Mouse (Mus musculus): ENCODE measurements around the gene Copb1. TPM values are rescaled to one million over a fixed set of nuclear protein-coding genes. Genes with fewer than 3 reads are reported as not detected.

Copb1 gene
- total and polyA plus RNA-seq, 2 experiments from 2014 or later, result 52.9 to 54.1 TPM

DNA sequence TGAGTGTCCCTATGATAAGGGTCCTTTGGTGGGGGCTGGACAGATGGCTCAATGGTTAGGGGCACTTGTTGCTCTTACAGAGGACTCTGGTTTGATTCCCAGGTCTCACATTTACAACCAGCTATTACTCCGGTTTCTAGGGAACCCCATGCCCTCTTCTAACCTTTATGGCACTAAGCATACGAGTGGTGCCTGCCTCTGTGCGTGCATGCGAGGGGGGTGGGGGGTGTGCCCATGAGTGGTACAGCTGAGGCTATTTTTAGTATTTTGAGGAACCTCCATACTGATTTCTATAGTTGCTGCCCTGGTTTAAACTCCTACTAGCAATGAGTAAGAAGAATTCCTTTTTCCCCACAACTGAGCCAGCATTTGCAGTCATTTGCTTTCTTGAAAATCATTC lies 60.3 kb downstream of the Copb1 start:
- Histone ChIP-seq H3K4me3 (ENCODE audit: low read depth, low read length) (no peak overlapping the region), H3K27ac (ENCODE audit: low read depth) (no peak overlapping the region), H3K4me1 (ENCODE audit: control insufficient read depth, insufficient read depth) (peaks cover 11% of the 10 kb centered on the region; the same call in 1 of the 2 replicates), H3K9me3 (replicated peaks; ENCODE audit: control insufficient read depth, low read length) (no peaks in the 10 kb centered on the region), H3K4me2 (ENCODE audit: low read depth, low read length) (no peak overlapping the region), H3K9ac (replicated peaks; ENCODE audit: low read depth, low read length) (no peak overlapping the region), H3K36me3 (replicated peaks; ENCODE audit: control insufficient read depth, insufficient read depth, low read length) (no peaks in the 10 kb centered on the region), H3K27me3 (ENCODE audit: control insufficient read depth, insufficient read depth, low read length) (no peaks in the 10 kb centered on the region)
- WGBS, result 63% methylated on average over 4 of the region's 4 CpGs
- DNase-seq (ENCODE audit: low spot score) (no peak), ATAC-seq (ENCODE audit: insufficient read depth, low read depth) (no peak)
- TF ChIP-seq EP300 (IDR thresholded peaks at IDR 0.05; ENCODE audit: low read depth), result no peak
- no peak for TF ChIP-seq CTCF (IDR thresholded peaks at IDR 0.05; ENCODE audit: low read depth)

DNA sequence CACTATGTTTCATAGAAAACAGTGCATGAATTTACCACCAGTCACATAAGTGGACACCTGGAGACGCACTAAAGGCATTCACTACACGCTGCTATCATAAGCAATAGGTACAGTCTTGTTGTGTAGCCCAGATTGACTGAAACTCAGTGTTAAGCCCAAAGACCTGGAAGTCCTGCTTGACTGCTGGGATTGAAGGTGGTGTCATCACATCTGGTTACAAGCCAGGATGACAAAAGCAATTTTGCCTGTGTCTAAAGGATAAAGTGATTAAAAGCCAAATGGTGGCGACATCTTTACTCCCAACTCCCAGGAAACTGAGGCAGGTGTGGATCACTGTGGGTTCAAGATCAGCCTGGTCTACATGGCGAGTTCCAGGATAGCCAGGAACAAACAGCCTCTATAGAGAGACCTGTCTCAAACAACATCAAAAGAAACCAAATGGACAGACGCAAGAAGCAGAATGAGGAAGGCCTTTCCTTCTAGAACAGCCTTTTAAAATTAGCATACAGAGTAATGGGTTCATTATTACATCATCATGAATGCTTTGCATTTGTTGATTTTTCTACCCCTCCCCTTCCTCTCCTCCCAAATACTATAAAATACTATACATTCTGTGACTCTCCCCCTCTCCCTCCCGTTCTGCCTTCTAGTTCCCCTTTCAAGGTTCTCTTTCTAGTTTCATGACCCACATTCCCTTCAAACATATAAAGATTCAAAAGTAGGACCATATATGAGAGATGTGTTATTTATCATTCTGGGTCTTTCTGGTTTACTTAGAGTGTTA lies 61.0 kb downstream of the Copb1 start:
- H3K9me3 ChIP-seq (replicated peaks; ENCODE audit: control insufficient read depth, low read length), result no peaks in the 10 kb centered on the region
- TF ChIP-seq CTCF (IDR thresholded peaks at IDR 0.05; ENCODE audit: low read depth) (no peak), EP300 (IDR thresholded peaks at IDR 0.05; ENCODE audit: low read depth) (no peak)
- DNase-seq (ENCODE audit: low spot score) (no peak), ATAC-seq (ENCODE audit: insufficient read depth, low read depth) (no peak)
- no peaks in the 10 kb centered on the region for H3K36me3 ChIP-seq (replicated peaks; ENCODE audit: control insufficient read depth, insufficient read depth, low read length)
- peaks cover 4% of the 10 kb centered on the region; the same call in 1 of the 2 replicates for H3K4me1 ChIP-seq (ENCODE audit: control insufficient read depth, insufficient read depth)
- no peak overlapping the region for H3K4me2 ChIP-seq (ENCODE audit: low read depth, low read length)
- no peak overlapping the region for H3K4me3 ChIP-seq (ENCODE audit: low read depth, low read length)
- H3K9ac ChIP-seq (replicated peaks; ENCODE audit: low read depth, low read length), result no peak overlapping the region
- H3K27ac ChIP-seq (ENCODE audit: low read depth), result no peak overlapping the region
- 88% methylated on average over 6 of the region's 6 CpGs for WGBS
- H3K27me3 ChIP-seq (ENCODE audit: control insufficient read depth, insufficient read depth, low read length), result no peaks in the 10 kb centered on the region

DNA sequence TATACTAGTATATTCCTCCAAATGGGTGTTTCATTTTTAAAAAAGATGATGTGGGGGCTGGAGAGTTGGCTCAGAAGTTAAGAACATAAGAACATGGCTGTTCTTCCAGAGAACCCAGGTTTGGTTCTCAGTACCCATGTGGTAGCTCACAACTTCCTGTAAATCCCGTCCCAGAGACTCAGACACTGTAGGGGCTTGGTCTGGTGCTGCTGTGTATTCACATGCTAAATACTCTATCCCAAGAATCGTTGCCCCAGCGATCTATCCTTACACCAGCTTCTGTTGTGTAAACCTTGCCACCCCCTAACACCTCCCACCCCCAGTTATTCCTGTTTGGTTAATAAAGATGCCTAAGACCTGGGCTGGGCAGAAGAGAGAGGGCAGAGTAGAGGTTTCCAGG lies 61.9 kb downstream of the Copb1 start:
- H3K4me1 ChIP-seq (ENCODE audit: control insufficient read depth, insufficient read depth), result no peaks in the 10 kb centered on the region
- H3K27me3 ChIP-seq (ENCODE audit: control insufficient read depth, insufficient read depth, low read length), result no peaks in the 10 kb centered on the region
- ATAC-seq (ENCODE audit: insufficient read depth, low read depth) (no peak), DNase-seq (ENCODE audit: low spot score) (no peak)
- H3K9me3 ChIP-seq (replicated peaks; ENCODE audit: control insufficient read depth, low read length), result no peaks in the 10 kb centered on the region
- no peak overlapping the region for H3K27ac ChIP-seq (ENCODE audit: low read depth)
- no peak for TF ChIP-seq EP300 (IDR thresholded peaks at IDR 0.05; ENCODE audit: low read depth)
- TF ChIP-seq CTCF (IDR thresholded peaks at IDR 0.05; ENCODE audit: low read depth), result no peak
- no peak overlapping the region for H3K4me3 ChIP-seq (ENCODE audit: low read depth, low read length)
- H3K36me3 ChIP-seq (replicated peaks; ENCODE audit: control insufficient read depth, insufficient read depth, low read length), result no peaks in the 10 kb centered on the region
- H3K9ac ChIP-seq (replicated peaks; ENCODE audit: low read depth, low read length), result no peak overlapping the region
- 75% methylated on average over 3 of the region's 3 CpGs for WGBS
- no peak overlapping the region for H3K4me2 ChIP-seq (ENCODE audit: low read depth, low read length)

DNA sequence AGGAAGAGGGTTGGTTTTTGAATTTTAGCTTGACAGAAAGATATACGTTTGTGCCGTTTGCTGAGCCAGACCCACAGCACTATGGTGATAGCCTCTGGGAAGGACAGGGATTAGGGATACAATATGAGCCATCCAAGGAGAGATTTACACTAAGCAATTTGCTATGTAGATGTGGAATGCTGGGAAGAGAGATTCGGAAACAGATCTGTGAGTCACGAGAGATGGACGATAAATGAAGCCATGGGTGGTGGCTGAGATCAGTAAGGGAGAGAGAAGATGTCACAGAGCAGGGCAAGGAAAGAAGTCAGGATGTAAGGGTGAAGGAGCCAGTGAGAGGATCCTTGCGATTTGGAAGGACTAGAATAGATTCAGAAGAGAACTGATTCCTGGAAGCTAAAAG lies 71.1 kb downstream of the Copb1 start:
- WGBS, result 66% methylated on average over 6 of the region's 6 CpGs
- Histone ChIP-seq H3K4me2 (ENCODE audit: low read depth, low read length) (no peak overlapping the region), H3K27ac (ENCODE audit: low read depth) (no peak overlapping the region), H3K36me3 (replicated peaks; ENCODE audit: control insufficient read depth, insufficient read depth, low read length) (no peaks in the 10 kb centered on the region), H3K4me1 (ENCODE audit: control insufficient read depth, insufficient read depth) (peaks cover 13% of the 10 kb centered on the region; the same call in 1 of the 2 replicates), H3K9me3 (replicated peaks; ENCODE audit: control insufficient read depth, low read length) (no peaks in the 10 kb centered on the region), H3K27me3 (ENCODE audit: control insufficient read depth, insufficient read depth, low read length) (no peaks in the 10 kb centered on the region), H3K9ac (replicated peaks; ENCODE audit: low read depth, low read length) (no peak overlapping the region), H3K4me3 (ENCODE audit: low read depth, low read length) (no peak overlapping the region)
- TF ChIP-seq CTCF (IDR thresholded peaks at IDR 0.05; ENCODE audit: low read depth) (no peak), EP300 (IDR thresholded peaks at IDR 0.05; ENCODE audit: low read depth) (no peak)
- DNase-seq (ENCODE audit: low spot score) (no peak), ATAC-seq (ENCODE audit: insufficient read depth, low read depth) (no peak)

DNA sequence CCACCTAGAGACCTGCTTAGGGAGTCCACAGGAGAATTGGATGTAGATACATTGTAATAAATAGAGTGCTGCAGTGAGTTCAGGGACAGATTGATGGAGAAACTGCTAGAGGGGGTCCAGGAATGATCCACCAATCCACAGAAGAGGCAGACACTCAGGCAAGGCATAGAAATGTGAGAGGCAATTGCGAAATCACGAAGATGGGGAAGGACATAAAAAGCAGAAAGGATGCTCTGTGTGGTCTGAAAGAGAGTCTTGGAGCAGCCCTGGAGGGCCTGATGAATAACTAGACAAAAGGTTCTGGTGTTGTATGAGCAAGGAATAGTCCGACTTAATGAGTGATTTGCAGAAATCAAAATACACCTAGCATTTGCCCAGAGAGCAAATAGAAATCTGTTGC lies 71.8 kb downstream of the Copb1 start:
- ATAC-seq (ENCODE audit: insufficient read depth, low read depth) (no peak), DNase-seq (ENCODE audit: low spot score) (no peak)
- no peak overlapping the region for H3K4me3 ChIP-seq (ENCODE audit: low read depth, low read length)
- H3K4me2 ChIP-seq (ENCODE audit: low read depth, low read length), result no peak overlapping the region
- no peaks in the 10 kb centered on the region for H3K36me3 ChIP-seq (replicated peaks; ENCODE audit: control insufficient read depth, insufficient read depth, low read length)
- H3K27ac ChIP-seq (ENCODE audit: low read depth), result no peak overlapping the region
- no peaks in the 10 kb centered on the region for H3K27me3 ChIP-seq (ENCODE audit: control insufficient read depth, insufficient read depth, low read length)
- H3K4me1 ChIP-seq (ENCODE audit: control insufficient read depth, insufficient read depth), result peaks cover 13% of the 10 kb centered on the region; the same call in 1 of the 2 replicates
- H3K9ac ChIP-seq (replicated peaks; ENCODE audit: low read depth, low read length), result no peak overlapping the region
- TF ChIP-seq CTCF (IDR thresholded peaks at IDR 0.05; ENCODE audit: low read depth) (no peak), EP300 (IDR thresholded peaks at IDR 0.05; ENCODE audit: low read depth) (no peak)
- H3K9me3 ChIP-seq (replicated peaks; ENCODE audit: control insufficient read depth, low read length), result no peaks in the 10 kb centered on the region
- 88% methylated on average over 3 of the region's 3 CpGs for WGBS

DNA sequence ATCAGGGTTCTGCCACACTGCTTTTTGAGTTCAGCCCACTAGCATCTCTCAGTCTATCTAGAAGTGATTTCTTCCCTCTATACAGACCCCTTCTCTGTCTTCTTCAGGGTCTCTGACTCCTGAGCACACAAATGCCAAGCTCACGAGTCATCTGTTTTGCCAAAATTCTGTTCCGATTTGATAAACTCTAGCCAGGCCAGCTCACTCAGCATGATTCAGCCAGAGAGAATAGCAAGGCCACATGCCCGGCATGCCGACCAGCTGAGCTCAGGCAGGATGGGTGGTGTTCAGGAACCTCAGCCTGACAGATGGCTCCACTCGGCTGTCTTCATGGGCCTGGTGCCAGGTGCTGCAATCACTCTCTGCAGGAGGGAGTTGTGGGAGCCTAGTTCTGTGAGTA lies 73.1 kb downstream of the Copb1 start:
- H3K4me1 ChIP-seq (ENCODE audit: control insufficient read depth, insufficient read depth), result peaks cover 13% of the 10 kb centered on the region; the same call in 1 of the 2 replicates
- H3K4me3 ChIP-seq (ENCODE audit: low read depth, low read length), result no peak overlapping the region
- WGBS, result 4% methylated on average over 5 of the region's 5 CpGs
- no peaks in the 10 kb centered on the region for H3K36me3 ChIP-seq (replicated peaks; ENCODE audit: control insufficient read depth, insufficient read depth, low read length)
- H3K9ac ChIP-seq (replicated peaks; ENCODE audit: low read depth, low read length), result no peak overlapping the region
- peak; percentile 90 for DNase-seq (ENCODE audit: low spot score)
- no peaks in the 10 kb centered on the region for H3K9me3 ChIP-seq (replicated peaks; ENCODE audit: control insufficient read depth, low read length)
- H3K27ac ChIP-seq (ENCODE audit: low read depth), result peak overlapping the region; percentile 83
- TF ChIP-seq CTCF (IDR thresholded peaks at IDR 0.05; ENCODE audit: low read depth) (no peak), EP300 (IDR thresholded peaks at IDR 0.05; ENCODE audit: low read depth) (no peak)
- ATAC-seq (ENCODE audit: insufficient read depth, low read depth), result peak; percentile 94
- H3K27me3 ChIP-seq (ENCODE audit: control insufficient read depth, insufficient read depth, low read length), result no peaks in the 10 kb centered on the region
- H3K4me2 ChIP-seq (ENCODE audit: low read depth, low read length), result no peak overlapping the region
